Mouse (Mus musculus) kidney, adult 10 weeks (tissue): ENCODE data around the gene Cfap43. TPM values are rescaled to one million over a fixed set of nuclear protein-coding genes. Genes with fewer than 3 reads are reported as not detected.

Source experiments
- polyA plus RNA-seq: library from polyadenylated mRNA; stranded (reverse); fragments of 350-450 nt; fragmentation: Illumina TruSeq; extraction: RNeasy Lipid Tissue Mini Kit (QIAGEN cat#74804); gene quantifications from one replicate; pipeline ENCODE4 v1.2.3, GENCODE M21; 2014; ENCODE audit warnings: low read depth, low replicate concordance

The Cfap43 gene
- 0.08 TPM for polyA plus RNA-seq

DNA sequence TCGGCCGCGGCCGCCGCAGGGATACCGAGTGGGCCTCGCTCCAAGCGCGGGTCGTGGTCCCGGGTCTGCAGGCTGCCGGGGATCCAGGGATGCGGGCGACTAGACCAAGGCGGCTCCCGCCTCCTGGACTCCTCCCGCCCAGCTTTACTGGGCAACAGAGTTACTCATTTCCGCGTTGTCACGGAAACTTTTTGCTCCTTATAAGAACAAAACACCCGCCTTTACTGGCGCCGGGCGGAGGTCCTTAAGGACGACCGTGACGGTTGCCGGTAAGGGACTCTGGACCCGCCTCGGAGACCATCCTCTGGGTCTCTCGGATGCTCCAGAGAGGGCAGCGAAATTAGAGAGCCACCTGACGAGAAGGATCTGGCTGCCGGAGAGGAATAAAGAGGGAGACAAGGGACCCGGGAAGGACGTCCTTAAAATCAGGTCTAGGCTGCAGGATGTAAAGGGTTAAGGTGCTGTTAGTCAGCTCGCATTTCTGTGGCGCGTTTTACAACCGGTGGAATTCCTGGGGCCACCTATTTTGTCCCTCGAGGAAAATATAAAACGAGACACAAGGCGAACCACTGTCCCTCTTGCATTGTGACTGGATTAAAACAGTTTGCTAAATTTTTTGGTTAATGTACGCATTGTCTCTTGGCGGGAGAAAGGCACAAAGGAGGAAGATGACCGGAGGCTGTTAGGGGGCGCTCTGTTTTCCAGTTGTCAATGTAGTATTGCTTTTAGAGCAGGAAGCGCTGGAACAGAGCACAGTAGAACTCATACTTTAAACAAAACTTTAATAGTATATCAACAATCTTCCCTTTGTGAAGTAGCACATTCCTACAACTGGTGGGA lies at the start of gene Cfap43, which contains the start of gene Itprip:
Cfap43 (minus strand) TSS at position 162 of the 840 bp plus-strand sequence.
Itprip (minus strand) TSS at position 174 of the 840 bp plus-strand sequence.

GRCm38 (mm10) chr19:47937443-47938406 lies 18.6 kb upstream of the Cfap43 start, which contains the start of gene Cfap58:
Gene Cfap58, plus strand, starts transcription at chr19:47937675.

DNA sequence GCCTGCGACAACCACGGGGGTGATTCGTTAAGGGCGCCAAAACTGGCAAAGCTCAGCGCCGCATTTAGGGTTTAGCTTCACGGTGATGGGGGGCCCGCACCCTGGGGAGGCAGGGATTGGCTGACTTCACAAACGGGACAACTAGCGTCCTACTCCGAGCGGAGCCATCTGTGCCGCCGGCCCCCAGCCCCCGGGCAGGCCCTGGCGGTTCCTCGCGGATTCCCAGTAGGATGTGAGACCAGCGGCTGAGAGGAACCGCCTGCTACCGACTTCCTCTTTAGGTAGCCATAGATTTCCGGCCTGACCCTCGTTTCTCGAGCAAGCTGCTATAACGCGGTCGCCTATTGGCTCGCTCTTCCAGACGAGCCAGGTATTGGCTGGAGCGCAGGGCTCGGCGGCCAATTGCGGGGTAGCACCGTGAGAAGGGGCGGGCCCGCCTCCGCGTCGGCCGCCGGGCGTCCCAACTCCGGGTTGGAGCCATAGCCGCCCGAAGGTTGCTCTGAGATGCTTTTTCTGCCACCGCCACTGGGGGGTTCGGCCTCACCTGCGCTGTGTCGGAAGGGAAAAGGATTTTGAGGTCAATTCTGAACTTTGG lies 53.6 kb downstream of the Cfap43 start, which contains the start of gene Gsto2:
Gsto2 (plus strand) TSS at position 182 of the 595 bp plus-strand sequence.

DNA sequence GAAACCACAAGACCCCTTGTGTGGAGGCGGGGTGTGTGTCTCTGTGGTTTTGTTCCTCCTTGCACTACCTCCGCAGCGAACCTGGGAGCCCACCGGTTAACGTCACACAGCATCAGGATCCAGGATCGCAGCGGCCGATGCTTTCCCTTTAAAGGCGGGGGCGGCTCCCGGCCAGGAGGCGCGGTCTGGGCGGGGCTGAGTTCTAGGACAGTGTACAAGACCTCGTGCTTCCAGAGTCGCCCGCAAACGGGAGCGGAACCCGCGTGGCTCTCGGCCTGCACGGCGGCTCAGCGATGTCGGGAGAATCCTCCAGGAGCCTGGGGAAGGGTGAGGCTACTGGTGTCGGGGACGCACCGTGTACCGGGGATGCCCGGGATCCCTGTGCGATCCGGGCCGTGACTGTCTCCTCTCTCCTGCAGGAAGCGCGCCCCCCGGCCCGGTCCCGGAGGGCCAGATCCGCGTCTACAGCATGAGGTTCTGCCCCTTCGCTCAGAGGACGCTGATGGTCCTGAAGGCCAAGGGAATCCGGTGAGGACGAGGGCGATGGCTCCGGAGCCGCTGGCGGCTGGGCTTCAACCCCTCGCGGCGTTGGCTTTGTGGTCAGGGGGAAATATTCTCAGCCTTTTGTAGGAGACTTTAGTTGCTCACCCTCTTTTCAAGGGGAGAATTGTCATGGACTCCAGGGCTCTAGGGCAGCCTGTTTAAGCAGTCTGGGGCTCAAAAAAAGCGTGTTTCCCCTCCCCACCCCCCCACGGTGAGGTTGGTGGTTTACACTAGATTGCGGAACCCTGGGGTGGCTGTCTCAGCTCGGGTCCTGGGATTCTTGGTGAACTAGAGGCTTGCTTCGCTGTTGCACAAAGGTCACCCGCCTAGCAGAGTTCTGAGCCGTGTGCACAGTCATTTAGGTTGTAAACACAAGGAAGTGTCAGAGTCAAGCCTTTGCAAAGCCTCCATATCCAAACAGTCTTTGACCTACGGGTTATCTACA lies 64.0 kb downstream of the Cfap43 start, which contains the start of gene Gsto1:
Gsto1 (plus strand) TSS at position 175 of the 988 bp plus-strand sequence.

GRCm38 (mm10) chr19:47731071-47731881 lies 187.8 kb downstream of the Cfap43 start, which contains the start of gene Sfr1:
Gene Sfr1, plus strand, starts transcription at chr19:47731682.

GRCm38 (mm10) chr19:47691994-47692393 lies 227.1 kb downstream of the Cfap43 start, which contains the start of gene Col17a1:
Gene Col17a1, minus strand, starts transcription at chr19:47692094.

Other genes starting within 250 kb of the Cfap43 start
- not detected for gene Col17a1, start 227.2 kb downstream of the Cfap43 start, polyA plus RNA-seq
- gene Sfr1, start 187.6 kb downstream of the Cfap43 start, polyA plus RNA-seq, result 160 TPM
- gene Gsto1, start 64.3 kb downstream of the Cfap43 start, polyA plus RNA-seq, result 144 TPM
- gene Gsto2, start 53.8 kb downstream of the Cfap43 start, polyA plus RNA-seq, result 1.3 TPM
- gene Itprip, start within 50 bp of the Cfap43 start, polyA plus RNA-seq, result 0.32 TPM
- not detected for gene Cfap58, start 18.4 kb upstream of the Cfap43 start, polyA plus RNA-seq